Mouse (Mus musculus) adrenal gland, postnatal 4 days (tissue): ENCODE measurements around the gene 1700030J22Rik. TPM values are rescaled to one million over a fixed set of nuclear protein-coding genes. Genes with fewer than 3 reads are reported as not detected.

Source experiments
- total RNA-seq, 2 experiments: library from RNA; stranded (reverse); gene quantifications; 2 replicates each; pipeline ENCODE4 v1.2.3; 2021

1700030J22Rik gene
- total RNA-seq, 2 experiments from 2014 or later, result 0.96 to 1.5 TPM

Other genes with a start within 250 kb of the 1700030J22Rik start
- gene Cdyl2, start 246.0 kb downstream of the 1700030J22Rik start, total RNA-seq, result 10 to 100 TPM; 10.1 to 10.9 TPM
- gene Cmc2, start 57.5 kb downstream of the 1700030J22Rik start, total RNA-seq, result 10 to 100 TPM; 32.8 to 33.6 TPM
- gene Cenpn, start 57.2 kb downstream of the 1700030J22Rik start, total RNA-seq, result 10 to 100 TPM; 16.8 to 18.7 TPM
- gene Atmin, start 35.6 kb downstream of the 1700030J22Rik start, total RNA-seq, result 10 to 100 TPM; 20.9 to 23.2 TPM
- 10 to 100 TPM; 93.6 to 96.6 TPM for gene Gcsh, start 14.6 kb upstream of the 1700030J22Rik start, total RNA-seq
- gene Pkd1l2, start 103.5 kb upstream of the 1700030J22Rik start, total RNA-seq, result 1 to 10 TPM; 1.5 to 3.1 TPM
- 1 to 10 TPM in 1 of 2 experiments, under 1 TPM in 1; 0.62 to 2.0 TPM for gene Bco1, start 116.9 kb upstream of the 1700030J22Rik start, total RNA-seq
- 10 to 100 TPM; 14.9 to 16.4 TPM for gene Gan, start 179.2 kb upstream of the 1700030J22Rik start, total RNA-seq